Mouse (Mus musculus) right cerebral cortex, postnatal 4 days (tissue): ENCODE measurements at regions not wholly inside any gene's neighbourhood (a gene's known extent, or its start where the extent isn't known, plus 50 kb on each side); places are given as distances from the start of the nearest gene placed in this dataset.

Source experiments
- DNase-seq: peaks from one replicate; pipeline ENCODE4 v3.0.0-alpha.2; 2022

DNA sequence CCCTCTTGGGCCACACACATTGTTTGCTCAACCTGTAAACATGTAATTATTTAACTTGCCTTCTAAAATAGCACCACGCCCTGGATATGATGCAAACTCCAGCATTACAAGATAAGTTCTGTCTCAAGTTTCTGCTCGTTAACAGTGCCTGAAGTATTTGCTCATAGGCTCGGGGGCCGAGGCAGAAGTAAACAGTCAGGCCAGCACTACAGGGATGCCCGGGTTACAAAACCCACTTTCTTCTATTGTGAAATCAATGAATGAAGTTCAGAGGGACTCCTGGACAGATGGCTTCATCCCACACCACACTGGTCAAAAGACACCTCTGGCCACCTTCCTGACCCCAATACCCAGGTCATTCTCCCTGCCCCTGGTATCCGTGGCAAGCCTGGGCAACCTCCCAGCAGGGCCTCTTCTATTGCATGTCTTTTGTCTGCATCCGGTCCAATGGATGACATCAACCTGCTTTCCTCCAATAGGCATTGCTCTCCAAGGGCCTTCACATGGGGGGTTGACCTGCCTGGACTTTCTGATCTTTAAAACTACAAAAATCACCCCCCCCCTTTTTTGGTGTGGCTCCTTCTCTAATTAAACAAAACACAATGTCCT lies 49.9 kb upstream of the Klf3 start:
- no peak for DNase-seq
